Mouse (Mus musculus): Measurements from ENCODE around the gene Ctrb1.

- TF ChIP-seq CTCF (IDR thresholded peaks at IDR 0.05) (no peak), EP300 (IDR thresholded peaks at IDR 0.05) (no peak)
These were observed 36.7 kb upstream of the Ctrb1 start for GRCm38 (mm10) chr8:111727553-111727952.

Data from lung, postnatal 0 days (tissue).